Mouse (Mus musculus) layer of hippocampus, postnatal 25 days (tissue): ENCODE measurements around the gene Nfix. TPM values are rescaled to one million over a fixed set of nuclear protein-coding genes. Genes with fewer than 3 reads are reported as not detected.
"Not testable (repeated sequence)": the region's sequence is repeated elsewhere in the genome, so short reads cannot be mapped to it uniquely, and the experiment has no call there.

Source experiments
- DNase-seq, 2 experiments: peaks; one replicate each; pipeline ENCODE4 v3.0.0; 2022; ENCODE audit warnings: mixed read lengths in 2 of 2, low spot score in 1 of 2; ENCODE audit errors: extremely low spot score in 1 of 2
- total RNA-seq, 2 experiments: library from RNA; stranded (reverse); gene quantifications; 2 replicates each; pipeline ENCODE4 v1.2.3; 2021

Nfix gene
- total RNA-seq, 2 experiments from 2014 or later: 406 to 477 TPM

DNA sequence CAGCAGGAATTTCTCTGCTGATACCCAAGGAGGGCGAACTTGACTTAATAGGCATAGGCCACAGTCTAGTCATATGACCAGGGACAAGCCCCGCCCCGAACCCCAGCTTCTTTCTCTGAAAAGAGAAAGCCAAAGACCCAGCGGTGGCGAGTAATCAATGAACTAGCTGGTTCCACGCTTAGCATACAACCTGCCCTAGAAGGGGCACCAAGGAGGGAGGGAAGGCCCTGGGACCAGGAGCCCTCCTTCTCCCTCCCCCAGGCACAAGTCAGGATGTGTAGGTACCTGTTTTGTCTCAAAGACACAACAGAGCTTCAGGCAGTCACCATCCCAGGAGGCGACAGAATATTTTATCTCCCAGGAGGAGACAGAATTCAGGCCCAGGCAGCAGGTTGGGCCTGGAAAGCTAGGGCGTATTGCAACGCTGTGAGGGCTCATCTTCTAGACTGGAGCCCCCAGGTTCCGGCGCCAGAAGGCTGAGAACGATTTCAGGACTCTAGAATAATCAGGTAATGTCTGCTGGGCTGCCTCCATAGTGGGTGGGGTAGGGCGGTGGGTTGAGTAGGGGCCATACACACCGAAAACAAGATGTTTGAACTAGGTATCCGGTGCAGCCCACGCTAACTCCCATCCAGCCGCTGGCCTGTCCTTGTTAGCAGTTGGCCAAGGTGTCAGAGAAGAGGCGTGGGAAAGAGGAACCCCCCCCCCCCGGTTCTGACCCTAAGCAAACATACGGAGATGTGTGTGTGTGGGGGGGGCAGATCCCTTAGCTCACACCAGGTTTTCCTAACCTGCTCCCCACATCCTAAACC lies 113.7 kb downstream of the Nfix start, which contains the start of gene Trmt1:
Gene Trmt1 (plus strand): TSS at position 117 of the 812 bp plus-strand sequence.
- DNase-seq: peak in 1 of 2 experiments; percentile 47

DNA sequence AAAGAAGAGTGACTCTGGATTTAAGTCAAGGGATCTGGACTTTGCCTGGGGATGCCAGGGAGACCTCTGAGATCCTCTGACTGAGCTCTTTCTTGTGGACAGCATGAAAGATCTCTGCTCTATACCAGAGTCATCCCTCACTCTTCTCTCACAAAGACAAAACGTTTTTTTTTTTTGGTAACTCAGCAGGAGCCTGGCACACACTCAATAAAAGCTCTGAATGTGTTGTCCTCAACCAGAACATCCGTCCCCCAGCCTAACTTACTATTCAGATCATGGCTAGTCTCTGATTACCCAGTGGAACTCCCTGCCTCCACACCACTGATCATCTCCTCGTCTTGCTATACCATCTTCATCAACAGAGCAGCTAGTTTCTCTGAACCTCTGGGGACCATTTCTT lies 115.6 kb downstream of the Nfix start:
- DNase-seq: no peak

GRCm38 (mm10) chr8:84682257-84682656 lies 117.9 kb downstream of the Nfix start:
- DNase-seq: no peak

GRCm38 (mm10) chr8:84681476-84681875 lies 118.7 kb downstream of the Nfix start:
- DNase-seq: no peak

GRCm38 (mm10) chr8:84677305-84677704 lies 122.8 kb downstream of the Nfix start:
- DNase-seq: no peak

- DNase-seq: not testable (repeated sequence)
Observed at GRCm38 (mm10) chr8:84670295-84671006, 129.7 kb downstream of the Nfix start.

GRCm38 (mm10) chr8:84668731-84669485 lies 131.2 kb downstream of the Nfix start:
- no peak for DNase-seq

DNA sequence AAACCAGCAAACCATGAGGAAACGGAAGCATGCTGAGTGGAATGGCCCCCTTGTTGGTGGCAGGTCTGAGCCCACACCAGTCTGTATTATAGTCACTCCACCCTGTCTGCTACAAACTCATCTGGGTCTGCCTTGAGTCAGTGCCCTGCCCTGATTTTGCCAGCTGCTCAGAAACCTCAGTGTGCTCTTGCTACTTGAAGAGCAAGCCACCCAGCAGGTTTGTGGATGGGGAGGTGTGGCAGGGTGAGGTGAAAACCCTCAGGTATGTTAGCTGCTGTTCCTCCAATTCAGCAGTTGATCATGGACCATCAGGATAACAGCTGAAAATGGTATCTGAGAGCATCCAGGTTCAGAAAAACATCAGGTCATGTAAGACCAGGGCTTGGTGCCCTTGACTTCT lies 132.1 kb downstream of the Nfix start:
- no peak for DNase-seq

DNA sequence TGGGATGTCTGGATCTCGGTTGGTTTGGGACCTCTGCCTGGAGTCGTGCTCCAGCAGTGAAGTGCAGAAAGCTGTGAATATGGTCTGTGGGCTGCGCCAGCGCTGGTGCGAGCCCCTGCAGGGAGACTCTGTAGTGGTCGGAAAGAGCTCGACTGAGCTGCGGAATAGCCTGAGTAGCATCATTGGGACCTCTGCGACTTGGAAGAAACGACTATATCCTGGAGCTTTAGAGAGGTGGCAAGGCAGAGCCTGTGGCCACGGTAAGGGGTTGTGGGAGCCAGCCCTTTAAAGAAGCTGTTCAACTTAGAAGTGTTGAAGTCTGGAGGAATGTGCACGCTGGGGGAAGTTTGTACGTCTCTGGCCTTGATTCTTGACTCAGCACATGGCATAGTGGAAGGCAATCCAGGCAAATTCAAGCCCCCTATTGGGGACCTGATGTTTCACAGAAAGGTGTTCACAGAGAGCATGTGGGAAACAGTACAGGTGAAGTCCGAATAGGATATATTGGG lies 134.7 kb downstream of the Nfix start:
- DNase-seq: no peak

DNA sequence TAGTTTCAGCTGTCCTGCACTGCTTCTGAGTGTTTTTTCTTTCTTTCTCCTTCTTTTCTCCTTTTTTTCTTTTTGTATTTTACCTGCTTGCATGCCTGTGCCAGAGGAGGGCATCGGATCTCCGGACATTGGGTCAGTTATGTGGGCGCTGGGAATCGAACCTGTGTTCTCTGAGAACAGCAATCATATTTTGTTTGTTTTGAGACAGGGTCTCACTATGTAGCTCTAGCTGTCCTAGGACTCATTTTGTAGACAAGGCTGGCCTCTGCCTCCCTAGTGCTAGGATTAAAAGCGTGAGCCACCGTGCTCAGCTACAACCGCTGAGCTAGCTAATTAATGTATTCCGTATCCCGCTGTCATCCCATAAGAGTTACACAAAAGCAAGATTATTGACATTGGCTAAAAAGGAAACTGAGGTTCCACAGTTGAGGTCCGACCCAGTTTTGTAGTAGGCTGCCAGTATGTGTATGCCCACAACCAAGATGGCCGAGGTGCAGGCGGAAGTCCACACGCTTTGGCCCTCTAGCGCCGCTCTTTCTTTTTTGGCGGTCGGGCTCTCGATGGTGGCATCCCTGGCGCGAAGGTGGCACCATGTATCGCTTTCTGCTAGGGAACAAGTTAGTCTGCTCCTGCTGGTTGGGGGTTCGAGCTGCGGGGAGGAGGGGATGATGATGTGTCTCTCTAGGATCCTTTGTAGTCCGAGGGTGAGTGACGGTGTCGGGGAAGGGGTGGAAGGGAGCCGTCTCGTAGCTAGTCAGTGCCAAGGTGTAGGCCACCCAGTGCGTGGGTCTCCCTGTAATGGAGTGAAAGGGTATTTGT lies 135.4 kb downstream of the Nfix start:
- peak; percentile 66 to 76 for DNase-seq

- peak; percentile 89 to 90 for DNase-seq
Observed at GRCm38 (mm10) chr8:84663483-84664327, 136.4 kb downstream of the Nfix start.

GRCm38 (mm10) chr8:84662581-84663065 lies 137.5 kb downstream of the Nfix start, which contains the start of gene Ier2:
Gene Ier2 (minus strand): TSS chr8:84662852.
- peak; percentile 86 to 87 for DNase-seq

GRCm38 (mm10) chr8:84661961-84662571 lies 138.1 kb downstream of the Nfix start:
- no peak for DNase-seq

DNA sequence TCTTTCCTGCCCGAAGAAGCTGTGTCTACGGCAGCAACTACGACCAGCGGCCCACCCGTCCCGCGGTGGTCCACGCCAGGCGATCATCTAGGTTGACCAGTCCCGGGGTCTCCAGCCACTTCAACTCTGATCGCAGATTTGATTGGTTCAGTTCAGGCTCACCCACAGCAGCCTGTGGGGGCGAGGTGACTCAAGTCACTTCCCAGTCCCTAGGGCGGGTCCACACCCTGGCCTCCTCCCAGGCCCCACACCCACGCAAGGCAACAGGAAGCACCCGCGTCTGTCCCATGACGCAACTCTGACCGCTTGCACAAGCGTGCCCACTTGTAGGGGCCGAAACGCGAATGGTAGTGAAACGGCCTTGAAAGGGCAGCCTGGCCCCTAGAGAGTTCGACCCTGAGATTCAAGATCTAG lies 138.7 kb downstream of the Nfix start:
- DNase-seq: no peak

DNA sequence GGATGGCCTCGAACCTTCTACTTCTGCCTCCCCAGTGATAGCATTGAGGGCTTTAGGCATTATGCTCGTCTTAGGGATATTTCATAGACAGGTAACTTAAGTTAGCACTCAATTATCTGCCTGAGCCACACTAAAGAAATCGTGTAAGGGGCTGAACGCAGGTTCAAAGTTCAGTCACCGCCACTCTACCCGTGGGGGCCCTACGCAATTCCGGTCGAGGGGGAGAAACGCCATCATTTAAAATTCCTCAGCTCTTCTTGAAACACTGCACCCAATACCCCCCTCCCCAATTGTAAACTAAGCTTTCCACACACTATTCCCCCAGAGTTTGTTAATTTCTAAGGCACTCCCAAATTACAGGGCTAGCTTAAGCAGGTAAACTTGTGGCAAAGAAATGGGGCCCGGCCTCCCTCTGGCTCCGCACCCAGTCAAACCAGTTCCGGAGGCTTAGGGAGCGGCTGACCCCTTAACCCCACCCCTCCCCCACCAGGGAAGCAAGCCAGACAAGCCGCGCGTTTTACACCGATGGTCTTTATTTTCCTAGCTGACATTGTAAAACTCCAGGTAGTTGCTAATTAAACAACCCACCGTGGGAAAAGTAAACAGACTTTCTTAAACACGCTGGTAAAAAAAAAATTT lies 139.2 kb downstream of the Nfix start:
- no peak for DNase-seq

GRCm38 (mm10) chr8:84659936-84660818 lies 140.0 kb downstream of the Nfix start:
- DNase-seq: no peak

DNA sequence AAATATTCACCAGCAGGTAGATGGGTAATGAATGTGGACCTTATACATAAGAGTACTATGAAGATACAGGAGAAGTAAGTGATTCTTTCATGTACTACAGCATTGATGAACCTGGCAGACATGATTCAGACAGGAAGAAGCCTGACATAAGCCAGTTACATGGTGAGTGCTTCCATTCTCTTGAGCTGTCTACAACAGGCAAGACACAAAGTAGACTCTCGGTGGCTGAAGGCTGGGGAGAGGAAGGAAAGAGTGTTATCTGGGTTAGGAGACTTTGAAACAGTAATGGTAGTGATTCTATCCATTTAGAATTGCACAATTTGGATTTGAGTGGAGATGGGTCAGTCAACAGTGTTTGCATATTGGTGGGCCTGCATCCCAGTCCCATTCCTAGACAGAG lies 141.2 kb downstream of the Nfix start:
- no peak for DNase-seq
